Mouse (Mus musculus): ENCODE data around the gene 1810010D01Rik. TPM values are rescaled to one million over a fixed set of nuclear protein-coding genes. Genes with fewer than 3 reads are reported as not detected.

The 1810010D01Rik gene
- polyA plus RNA-seq, 1 experiment from 2014 or later, result not detected

GRCm38 (mm10) chr7:145240929-145241328, 33.0 kb upstream of the 1810010D01Rik start:
- Histone ChIP-seq H3K9me3 (ENCODE audit: control insufficient read depth, low read length) (no peaks in the 10 kb centered on the region), H3K9ac (replicated peaks; ENCODE audit: low read depth, low read length) (no peak overlapping the region), H3K36me3 (ENCODE audit: control insufficient read depth, insufficient read depth, low read length) (no peaks in the 10 kb centered on the region), H3K27me3 (ENCODE audit: control insufficient read depth, insufficient read depth, low read length) (no peaks in the 10 kb centered on the region), H3K4me2 (ENCODE audit: low read depth, low read length) (no peak overlapping the region), H3K4me1 (ENCODE audit: control insufficient read depth, insufficient read depth, low read length) (0 out of 2 replicates have a peak, but pooled peaks cover 6% of the 10 kb centered on the region), H3K27ac (ENCODE audit: low read depth, low read length) (no peak overlapping the region), H3K4me3 (ENCODE audit: low read depth, low read length) (no peak overlapping the region)
- ATAC-seq (ENCODE audit: low read depth), result no peak
- 87% methylated on average over 4 of the region's 4 CpGs for WGBS

- Histone ChIP-seq H3K4me1 (ENCODE audit: control insufficient read depth, insufficient read depth, low read length) (0 out of 2 replicates have a peak, but pooled peaks cover 6% of the 10 kb centered on the region), H3K4me2 (ENCODE audit: low read depth, low read length) (no peak overlapping the region), H3K27ac (ENCODE audit: low read depth, low read length) (no peak overlapping the region), H3K9me3 (ENCODE audit: control insufficient read depth, low read length) (no peaks in the 10 kb centered on the region), H3K27me3 (ENCODE audit: control insufficient read depth, insufficient read depth, low read length) (no peaks in the 10 kb centered on the region), H3K36me3 (ENCODE audit: control insufficient read depth, insufficient read depth, low read length) (no peaks in the 10 kb centered on the region), H3K4me3 (ENCODE audit: low read depth, low read length) (no peak overlapping the region), H3K9ac (replicated peaks; ENCODE audit: low read depth, low read length) (no peak overlapping the region)
- no peak for ATAC-seq (ENCODE audit: low read depth)
- 53% methylated on average over 8 of the region's 8 CpGs for WGBS
Measured at GRCm38 (mm10) chr7:145239736-145240505, 32.0 kb upstream of the 1810010D01Rik start.

- Histone ChIP-seq H3K4me3 (ENCODE audit: low read depth, low read length) (no peak overlapping the region), H3K9ac (replicated peaks; ENCODE audit: low read depth, low read length) (no peak overlapping the region), H3K27ac (ENCODE audit: low read depth, low read length) (no peak overlapping the region), H3K27me3 (ENCODE audit: control insufficient read depth, insufficient read depth, low read length) (no peaks in the 10 kb centered on the region), H3K4me2 (ENCODE audit: low read depth, low read length) (no peak overlapping the region), H3K4me1 (ENCODE audit: control insufficient read depth, insufficient read depth, low read length) (0 out of 2 replicates have a peak, but pooled peaks cover 6% of the 10 kb centered on the region), H3K36me3 (ENCODE audit: control insufficient read depth, insufficient read depth, low read length) (no peaks in the 10 kb centered on the region), H3K9me3 (ENCODE audit: control insufficient read depth, low read length) (no peaks in the 10 kb centered on the region)
- WGBS, result 48% methylated on average over 6 of the region's 6 CpGs
- no peak for ATAC-seq (ENCODE audit: low read depth)
Measured at GRCm38 (mm10) chr7:145239145-145239544, 31.2 kb upstream of the 1810010D01Rik start.

- Histone ChIP-seq H3K4me1 (ENCODE audit: control insufficient read depth, insufficient read depth, low read length) (0 out of 2 replicates have a peak, but pooled peaks cover 6% of the 10 kb centered on the region), H3K4me2 (ENCODE audit: low read depth, low read length) (no peak overlapping the region), H3K27ac (ENCODE audit: low read depth, low read length) (no peak overlapping the region), H3K27me3 (ENCODE audit: control insufficient read depth, insufficient read depth, low read length) (no peaks in the 10 kb centered on the region), H3K4me3 (ENCODE audit: low read depth, low read length) (no peak overlapping the region), H3K9me3 (ENCODE audit: control insufficient read depth, low read length) (no peaks in the 10 kb centered on the region), H3K9ac (replicated peaks; ENCODE audit: low read depth, low read length) (no peak overlapping the region), H3K36me3 (ENCODE audit: control insufficient read depth, insufficient read depth, low read length) (no peaks in the 10 kb centered on the region)
- WGBS, result 84% methylated on average over 10 of the region's 10 CpGs
- no peak for ATAC-seq (ENCODE audit: low read depth)
Measured at GRCm38 (mm10) chr7:145234841-145235790, 27.2 kb upstream of the 1810010D01Rik start.

- no peaks in the 10 kb centered on the region for H3K9me3 ChIP-seq (ENCODE audit: control insufficient read depth, low read length)
- no peak overlapping the region for H3K27ac ChIP-seq (ENCODE audit: low read depth, low read length)
- H3K4me2 ChIP-seq (ENCODE audit: low read depth, low read length), result no peak overlapping the region
- H3K9ac ChIP-seq (replicated peaks; ENCODE audit: low read depth, low read length), result no peak overlapping the region
- no peaks in the 10 kb centered on the region for H3K4me1 ChIP-seq (ENCODE audit: control insufficient read depth, insufficient read depth, low read length)
- no peak overlapping the region for H3K4me3 ChIP-seq (ENCODE audit: low read depth, low read length)
- 81% methylated on average over 9 of the region's 9 CpGs for WGBS
- H3K27me3 ChIP-seq (ENCODE audit: control insufficient read depth, insufficient read depth, low read length), result no peaks in the 10 kb centered on the region
- no peak for ATAC-seq (ENCODE audit: low read depth)
- H3K36me3 ChIP-seq (ENCODE audit: control insufficient read depth, insufficient read depth, low read length), result no peaks in the 10 kb centered on the region
Measured at GRCm38 (mm10) chr7:145231659-145232058, 23.7 kb upstream of the 1810010D01Rik start.

GRCm38 (mm10) chr7:145226641-145227040, 18.7 kb upstream of the 1810010D01Rik start:
- H3K4me2 ChIP-seq (ENCODE audit: low read depth, low read length), result no peak overlapping the region
- H3K27ac ChIP-seq (ENCODE audit: low read depth, low read length), result no peak overlapping the region
- no peaks in the 10 kb centered on the region for H3K4me1 ChIP-seq (ENCODE audit: control insufficient read depth, insufficient read depth, low read length)
- WGBS, result 95% methylated on average over 6 of the region's 6 CpGs
- H3K4me3 ChIP-seq (ENCODE audit: low read depth, low read length), result no peak overlapping the region
- H3K36me3 ChIP-seq (ENCODE audit: control insufficient read depth, insufficient read depth, low read length), result no peaks in the 10 kb centered on the region
- no peaks in the 10 kb centered on the region for H3K9me3 ChIP-seq (ENCODE audit: control insufficient read depth, low read length)
- H3K27me3 ChIP-seq (ENCODE audit: control insufficient read depth, insufficient read depth, low read length), result no peaks in the 10 kb centered on the region
- no peak overlapping the region for H3K9ac ChIP-seq (replicated peaks; ENCODE audit: low read depth, low read length)
- ATAC-seq (ENCODE audit: low read depth), result no peak

GRCm38 (mm10) chr7:145225626-145226025, 17.7 kb upstream of the 1810010D01Rik start:
- Histone ChIP-seq H3K27ac (ENCODE audit: low read depth, low read length) (no peak overlapping the region), H3K4me2 (ENCODE audit: low read depth, low read length) (no peak overlapping the region), H3K9me3 (ENCODE audit: control insufficient read depth, low read length) (no peaks in the 10 kb centered on the region), H3K4me1 (ENCODE audit: control insufficient read depth, insufficient read depth, low read length) (no peaks in the 10 kb centered on the region), H3K4me3 (ENCODE audit: low read depth, low read length) (no peak overlapping the region), H3K36me3 (ENCODE audit: control insufficient read depth, insufficient read depth, low read length) (no peaks in the 10 kb centered on the region), H3K9ac (replicated peaks; ENCODE audit: low read depth, low read length) (no peak overlapping the region), H3K27me3 (ENCODE audit: control insufficient read depth, insufficient read depth, low read length) (no peaks in the 10 kb centered on the region)
- 89% methylated on average over 6 of the region's 6 CpGs for WGBS
- no peak for ATAC-seq (ENCODE audit: low read depth)

GRCm38 (mm10) chr7:145221841-145222689, 14.1 kb upstream of the 1810010D01Rik start:
- H3K4me3 ChIP-seq (ENCODE audit: low read depth, low read length), result no peak overlapping the region
- no peaks in the 10 kb centered on the region for H3K27me3 ChIP-seq (ENCODE audit: control insufficient read depth, insufficient read depth, low read length)
- no peak overlapping the region for H3K9ac ChIP-seq (replicated peaks; ENCODE audit: low read depth, low read length)
- H3K36me3 ChIP-seq (ENCODE audit: control insufficient read depth, insufficient read depth, low read length), result no peaks in the 10 kb centered on the region
- 50% methylated on average over 2 of the region's 2 CpGs for WGBS
- no peak overlapping the region for H3K4me2 ChIP-seq (ENCODE audit: low read depth, low read length)
- H3K27ac ChIP-seq (ENCODE audit: low read depth, low read length), result no peak overlapping the region
- H3K9me3 ChIP-seq (ENCODE audit: control insufficient read depth, low read length), result no peaks in the 10 kb centered on the region
- H3K4me1 ChIP-seq (ENCODE audit: control insufficient read depth, insufficient read depth, low read length), result no peaks in the 10 kb centered on the region
- ATAC-seq (ENCODE audit: low read depth), result peak; percentile 41; the same call in 1 of the 2 replicates
